Mouse (Mus musculus) bone marrow, adult 2 months (tissue): ENCODE measurements around the gene Ddx58. TPM values are rescaled to one million over a fixed set of nuclear protein-coding genes. Genes with fewer than 3 reads are reported as not detected.
A peak's percentile ranks its signal among the peaks of the same experiment; 100 is the strongest.

ENCODE experiments used
- H3K27ac ChIP-seq: fragments of 200-500 bp; 2 replicates; pipeline ENCODE4 v1.5.1; 2012; ENCODE audit warnings: low read depth, mild to moderate bottlenecking, control low read depth, inconsistent platforms, low read length; ENCODE audit not compliant: control insufficient read depth, poor library complexity, insufficient read depth
- H3K4me1 ChIP-seq: fragments of 200-500 bp; 2 replicates; pipeline ENCODE4 v1.6.1; 2011; ENCODE audit warnings: low read length; ENCODE audit not compliant: control insufficient read depth, insufficient read depth
- H3K4me3 ChIP-seq: fragments of 200-500 bp; replicated peaks from 2 replicates; pipeline ENCODE3; 2011; ENCODE audit warnings: mild to moderate bottlenecking, low read depth, low read length, control low read depth; ENCODE audit not compliant: control insufficient read depth
- CTCF ChIP-seq: fragments of 200-500 bp; IDR thresholded peaks from 2 replicates; pipeline ENCODE4 v1.5.1; 2011; ENCODE audit warnings: low read length, control low read depth; ENCODE audit not compliant: control insufficient read depth, insufficient read depth
- POLR2A ChIP-seq: fragments of 200-500 bp; IDR thresholded peaks from 2 replicates; pipeline ENCODE4 v1.6.1; 2011; ENCODE audit warnings: low read depth, mild to moderate bottlenecking, control low read depth, low read length, borderline replicate concordance; ENCODE audit not compliant: control insufficient read depth
- WGBS: fragments of 180-500 bp; shearing (Covaris S2); methylation state at CpG from one replicate; pipeline ENCODE4 v1.1.7; 2018; 5-methylcytosine and 5-hydroxymethylcytosine counted together
- polyA plus RNA-seq: library from polyadenylated mRNA; stranded (reverse); fragments of >200 nt; gene quantifications from 2 replicates; pipeline ENCODE4 v1.2.4, GENCODE M21; 2011; ENCODE audit warnings: low replicate concordance; ENCODE audit not compliant: missing spikeins, insufficient read depth, insufficient read length

Gene Ddx58
- polyA plus RNA-seq = 11.1 and 17.6 TPM in 2 replicates

GRCm38 (mm10) chr4:40239409-40240271 is at the start of gene Ddx58:
Ddx58 (minus strand) TSS chr4:40239828.
- WGBS = 1% methylated on average over 35 of the region's 35 CpGs
- TF ChIP-seq POLR2A (no peak), CTCF (no peak)
- Histone ChIP-seq H3K4me3 (peak within 1 kb of the TSS; percentile 91), H3K4me1 (peaks cover 1% of the 10 kb centered on the region; the same call in 1 of the 2 replicates), H3K27ac (peak within 1 kb of the TSS; percentile 89)

GRCm38 (mm10) chr4:40289046-40289445 is 49.4 kb upstream of the Ddx58 start:
- no peak overlapping the region for H3K4me3 ChIP-seq
- peaks cover 1% of the 10 kb centered on the region; the same call in 1 of the 2 replicates for H3K4me1 ChIP-seq
- H3K27ac ChIP-seq = no peak overlapping the region
- 85% methylated on average over 2 of the region's 2 CpGs for WGBS
- TF ChIP-seq CTCF (no peak), POLR2A (no peak)

GRCm38 (mm10) chr4:40287415-40287814 is 47.8 kb upstream of the Ddx58 start:
- 24% methylated on average over 6 of the region's 6 CpGs for WGBS
- H3K4me3 ChIP-seq = no peak overlapping the region
- TF ChIP-seq POLR2A (no peak), CTCF (no peak)
- H3K4me1 ChIP-seq = peaks cover 1% of the 10 kb centered on the region; the same call in 1 of the 2 replicates
- H3K27ac ChIP-seq = no peak overlapping the region

DNA sequence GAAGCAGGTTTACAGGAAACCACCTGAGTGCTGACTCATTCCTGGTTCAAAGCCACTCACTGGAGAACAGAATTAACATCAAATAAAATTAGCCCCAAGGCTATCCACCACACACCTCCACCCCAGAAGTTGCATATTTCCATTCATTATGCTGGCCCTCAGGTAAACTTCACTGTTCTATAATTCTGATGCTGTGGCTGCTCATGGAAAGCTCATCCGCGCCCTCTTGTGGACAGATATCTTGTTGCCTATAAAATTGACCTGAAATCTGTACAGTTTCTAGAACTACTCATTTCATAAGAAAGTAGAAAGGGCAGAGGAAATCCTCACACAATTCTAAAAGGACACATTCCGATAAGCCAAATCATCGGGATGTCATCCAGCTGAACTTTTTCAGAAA is 46.0 kb upstream of the Ddx58 start:
- no peak for TF ChIP-seq POLR2A
- TF ChIP-seq CTCF = peak; percentile 27
- WGBS = 12% methylated on average over 4 of the region's 4 CpGs

GRCm38 (mm10) chr4:40279276-40279900 is 39.8 kb upstream of the Ddx58 start, which contains the start of gene Ndufb6:
Ndufb6 (minus strand) TSS chr4:40279421.
- H3K4me1 ChIP-seq = no peaks in the 10 kb centered on the region; the same call in 1 of the 2 replicates
- TF ChIP-seq CTCF (no peak), POLR2A (peak; percentile 74; the same call in 1 of the 2 replicates)
- H3K4me3 ChIP-seq = peak within 1 kb of the TSS; percentile 82
- WGBS = under 1% methylated on average over 36 of the region's 36 CpGs
- peak within 1 kb of the TSS; percentile 88 for H3K27ac ChIP-seq

More for the DNA sequence above, 46.0 kb upstream of the Ddx58 start:
- Histone ChIP-seq H3K4me3 (no peak overlapping the region), H3K27ac (no peak overlapping the region), H3K4me1 (peaks cover 1% of the 10 kb centered on the region; the same call in 1 of the 2 replicates)

GRCm38 (mm10) chr4:40278880-40279275 is 39.2 kb upstream of the Ddx58 start:
- under 1% methylated on average over 21 of the region's 21 CpGs for WGBS
- peak overlapping the region; percentile 88; the same call in 1 of the 2 replicates for H3K27ac ChIP-seq
- H3K4me1 ChIP-seq = no peaks in the 10 kb centered on the region; the same call in 1 of the 2 replicates
- TF ChIP-seq POLR2A (no peak), CTCF (no peak)
- H3K4me3 ChIP-seq = peak overlapping the region; percentile 82

DNA sequence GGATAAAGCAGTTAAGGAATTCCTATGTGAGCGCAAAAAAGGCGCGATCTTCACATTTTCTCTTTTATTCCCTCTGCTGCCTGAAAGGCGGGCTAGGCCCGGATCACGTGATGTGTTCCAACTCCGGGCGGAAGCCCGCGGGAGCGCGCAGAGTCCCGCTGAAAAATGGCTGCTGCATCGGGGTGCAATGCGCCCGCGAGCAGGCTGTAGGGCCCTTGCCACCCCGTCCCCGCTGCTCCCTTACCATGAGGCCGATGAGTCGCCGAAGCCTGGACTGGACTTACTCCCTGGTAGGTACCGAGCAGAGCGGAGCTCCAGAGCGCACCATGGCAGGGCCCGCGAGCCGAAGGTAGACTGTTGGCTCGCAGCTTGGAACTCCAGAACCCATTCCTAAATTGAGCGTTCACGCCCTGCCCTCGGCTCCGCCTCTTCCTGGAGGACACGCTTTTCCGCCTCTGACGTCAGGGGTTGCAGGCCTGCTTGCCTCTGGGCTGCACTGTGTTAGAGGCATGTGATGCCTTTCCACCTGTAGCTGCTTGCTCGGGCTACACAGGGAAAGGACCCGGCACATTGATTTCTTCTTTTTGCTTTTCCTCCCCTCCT is 29.9 kb upstream of the Ddx58 start, which contains the start of the genes Smim27 and Topors:
Gene Smim27 (plus strand): TSS at position 150 of the 603 bp plus-strand sequence.
Gene Topors (minus strand): TSS at position 421 of the 603 bp plus-strand sequence.
- under 1% methylated on average over 38 of the region's 38 CpGs for WGBS
- H3K4me1 ChIP-seq = peaks cover 1% of the 10 kb centered on the region; the same call in 1 of the 2 replicates
- TF ChIP-seq POLR2A (peak; percentile 96), CTCF (no peak)
- peak within 1 kb of the TSS; percentile 98 for H3K27ac ChIP-seq
- peak within 1 kb of the TSS; percentile 97 for H3K4me3 ChIP-seq
